Mouse (Mus musculus) adrenal gland, adult (tissue): Measurements from ENCODE around the gene Smarcd2.

Source experiments
- DNase-seq, 2 experiments: peaks; one replicate each; pipeline ENCODE4 v3.0.0; 2022 to 2023; ENCODE audit warnings: low spot score in 1 of 2; ENCODE audit not compliant: inconsistent age in 2 of 2

Gene Smarcd2

DNA sequence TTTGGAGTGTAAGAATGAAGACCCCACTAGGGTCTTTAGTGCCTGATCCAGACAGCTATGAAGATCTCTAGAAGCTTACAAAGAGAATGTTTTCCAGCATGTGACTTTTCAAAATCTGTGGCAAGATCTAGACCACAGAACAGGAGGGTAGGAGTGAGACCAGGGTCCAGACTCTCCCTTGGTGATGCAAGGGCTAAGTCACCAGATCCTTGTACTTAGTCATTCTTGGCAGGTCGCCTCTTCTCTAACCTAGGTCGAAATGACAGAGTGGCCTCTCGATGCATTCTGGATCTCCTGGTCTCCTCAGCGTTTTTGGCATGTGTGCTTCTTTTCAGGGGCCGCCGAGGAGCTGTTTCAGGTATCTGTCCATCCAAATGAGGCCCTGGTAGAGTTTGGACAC lies 9.7 kb upstream of the Smarcd2 start:
- peak in 1 of 2 experiments; percentile 71 for DNase-seq

- DNase-seq, result peak; percentile 93 to 98
Observed at GRCm38 (mm10) chr11:106276454-106276853, 3.7 kb upstream of the Smarcd2 start, which contains the start of gene Tcam1. Tcam1 (plus strand) TSS chr11:106276672.

DNA sequence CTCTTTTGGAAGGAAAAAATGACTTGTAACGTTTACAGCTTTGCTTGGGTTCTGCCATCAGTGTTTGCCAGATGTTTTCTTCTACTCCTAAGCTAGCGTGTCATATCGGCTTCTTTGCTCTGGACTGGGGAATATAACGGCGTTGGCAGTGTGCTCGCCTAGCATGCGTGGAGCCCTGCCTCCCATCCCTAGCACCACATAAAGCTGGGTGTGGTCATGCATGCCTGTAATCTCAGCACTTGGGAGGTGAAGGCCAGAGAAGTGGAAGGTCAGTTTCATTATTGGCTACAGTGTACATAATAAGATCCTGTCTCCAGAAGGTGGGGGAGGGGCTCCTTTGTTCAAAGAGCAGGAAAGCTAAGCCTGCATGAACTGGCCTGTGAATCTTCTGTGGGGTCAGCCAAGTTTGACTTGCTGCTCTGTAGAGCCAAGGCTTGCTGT lies 2.2 kb upstream of the Smarcd2 start:
- peak; percentile 21 to 59 for DNase-seq

- DNase-seq, result peak in 1 of 2 experiments; percentile 6
Observed at GRCm38 (mm10) chr11:106274374-106274773, 1.6 kb upstream of the Smarcd2 start.

DNA sequence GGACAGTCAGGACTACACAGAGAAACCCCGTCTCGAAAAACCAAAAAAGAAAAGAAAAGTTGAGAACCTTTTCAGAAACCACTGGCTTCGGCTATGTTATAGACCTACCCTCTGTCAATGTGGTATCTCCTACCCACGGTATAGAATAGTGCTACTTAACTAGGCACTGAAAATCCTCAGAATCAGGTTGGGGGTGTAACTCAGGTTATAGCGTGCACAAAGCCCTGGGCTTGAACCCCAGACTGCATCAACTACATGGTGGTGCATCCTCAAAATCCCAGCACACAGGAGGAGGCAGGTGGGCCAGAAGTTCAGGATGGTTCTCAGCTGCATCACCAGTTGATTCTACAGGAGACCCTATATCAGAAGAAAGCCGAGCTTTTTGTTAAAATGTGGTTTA lies 1.0 kb upstream of the Smarcd2 start:
- peak in 1 of 2 experiments; percentile 22 for DNase-seq

- no peak for DNase-seq
Observed at GRCm38 (mm10) chr11:106273311-106273684, 526 bp upstream of the Smarcd2 start.

GRCm38 (mm10) chr11:106271794-106272643 lies 753 bp downstream of the Smarcd2 start:
- peak in 1 of 2 experiments; percentile 76 for DNase-seq

DNA sequence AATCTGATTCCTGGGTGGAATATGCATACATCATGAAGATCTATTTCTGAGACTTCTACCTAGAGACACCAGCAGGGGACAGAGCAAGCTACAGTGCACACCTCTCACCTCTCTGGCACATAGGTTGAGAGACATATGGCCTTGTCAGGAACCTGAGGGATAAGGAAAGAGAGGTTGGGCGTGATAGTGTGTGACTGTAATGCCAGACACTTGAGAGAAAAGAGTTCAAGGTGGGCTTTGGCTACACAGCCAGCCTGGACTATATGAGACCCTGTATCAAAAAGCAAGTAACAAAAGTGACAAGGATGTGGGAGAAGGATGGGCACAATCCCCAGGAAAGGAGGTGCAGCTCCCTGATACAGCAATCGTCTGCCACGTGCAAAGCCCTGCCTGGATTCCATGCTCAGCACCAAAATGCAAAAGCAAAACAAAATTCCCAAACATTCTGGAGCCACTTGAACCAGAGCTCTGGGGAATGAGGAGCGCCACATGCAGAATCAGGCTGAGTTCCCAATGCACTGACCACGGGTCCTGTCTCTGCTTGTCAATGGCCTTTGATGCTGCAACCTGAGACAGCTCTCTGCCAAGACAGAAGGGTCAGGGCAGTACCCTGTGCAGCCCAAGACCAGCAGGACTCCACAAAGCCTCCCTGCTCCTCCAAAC lies 1.5 kb downstream of the Smarcd2 start:
- peak; percentile 51 to 82 for DNase-seq

DNA sequence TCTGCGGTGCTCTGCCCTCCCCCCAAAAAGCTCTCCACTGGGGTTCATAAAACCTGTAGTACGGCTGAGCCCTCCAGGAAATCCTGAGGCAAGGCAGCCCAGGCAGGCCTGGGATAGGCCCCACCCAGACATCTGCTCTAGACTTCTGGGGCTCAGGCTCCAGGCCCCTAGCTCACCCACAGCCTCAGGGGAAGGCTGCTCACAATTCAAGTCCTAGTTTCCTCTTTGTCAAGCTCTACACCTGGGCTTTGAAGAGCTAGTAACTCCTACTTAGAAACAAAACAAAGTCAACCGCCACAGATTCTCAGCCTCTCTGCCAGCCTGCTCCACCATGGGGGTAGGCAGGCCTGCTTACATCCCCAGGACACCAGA lies 3.7 kb downstream of the Smarcd2 start:
- DNase-seq, result peak; percentile 52 to 80

DNA sequence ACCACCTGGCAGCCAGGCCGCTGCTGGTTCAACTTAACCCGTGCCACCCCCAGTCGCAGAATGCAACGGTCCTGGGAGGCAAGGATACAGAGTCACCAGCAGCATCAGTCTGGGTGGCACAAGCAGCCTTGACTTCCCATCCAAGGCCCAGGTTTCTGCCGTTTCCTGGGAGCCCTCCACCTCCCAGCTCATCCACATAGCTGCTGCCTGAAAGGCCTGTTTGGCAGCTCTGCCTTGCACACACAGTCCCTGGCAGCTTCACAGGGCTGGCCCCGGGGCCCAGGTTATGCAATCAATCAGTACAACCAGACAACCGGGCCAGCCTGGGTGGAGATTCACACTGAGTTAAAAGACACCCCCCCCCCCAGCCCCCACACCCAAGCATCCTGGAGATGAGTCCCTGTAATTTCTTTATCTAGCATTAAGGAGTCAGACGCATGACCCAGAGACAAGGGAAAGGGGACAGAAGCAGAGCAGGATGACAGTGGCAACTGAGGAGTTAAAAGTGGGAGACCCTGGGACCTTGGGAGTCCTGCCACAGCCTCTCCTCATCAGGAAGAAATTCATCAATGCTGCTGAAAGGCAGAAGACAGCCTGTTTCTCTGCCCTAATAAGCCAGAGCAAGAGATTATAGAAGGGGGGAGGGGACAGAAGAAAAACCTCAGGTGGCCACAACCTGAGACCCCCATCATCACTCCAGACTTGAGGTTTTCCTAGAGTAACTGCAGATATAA lies 4.3 kb downstream of the Smarcd2 start:
- peak; percentile 93 to 95 for DNase-seq

GRCm38 (mm10) chr11:106267871-106268270 lies 4.9 kb downstream of the Smarcd2 start:
- DNase-seq, result no peak

- peak; percentile 73 to 87 for DNase-seq
Observed at GRCm38 (mm10) chr11:106267311-106267852, 5.4 kb downstream of the Smarcd2 start.

DNA sequence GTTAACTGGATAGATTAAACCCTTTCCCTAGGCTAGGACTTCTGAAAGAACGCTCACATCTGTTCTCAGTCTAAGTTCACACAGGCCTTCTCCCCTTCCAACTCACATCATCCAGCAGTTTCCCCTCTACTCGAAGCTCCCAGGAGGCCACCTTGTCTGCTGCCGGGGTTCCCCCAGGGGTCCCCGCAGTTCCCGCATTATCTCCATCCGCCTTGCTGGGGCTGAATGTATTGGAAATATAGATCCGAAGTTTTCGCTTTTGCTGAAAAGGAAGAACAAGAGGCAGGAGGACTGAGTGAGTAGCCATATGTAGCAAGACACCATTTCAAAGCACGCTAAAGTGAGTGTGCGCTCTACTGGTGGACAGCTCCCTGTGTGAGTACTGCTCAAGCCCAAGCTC lies 6.3 kb downstream of the Smarcd2 start:
- DNase-seq, result peak in 1 of 2 experiments; percentile 40

DNA sequence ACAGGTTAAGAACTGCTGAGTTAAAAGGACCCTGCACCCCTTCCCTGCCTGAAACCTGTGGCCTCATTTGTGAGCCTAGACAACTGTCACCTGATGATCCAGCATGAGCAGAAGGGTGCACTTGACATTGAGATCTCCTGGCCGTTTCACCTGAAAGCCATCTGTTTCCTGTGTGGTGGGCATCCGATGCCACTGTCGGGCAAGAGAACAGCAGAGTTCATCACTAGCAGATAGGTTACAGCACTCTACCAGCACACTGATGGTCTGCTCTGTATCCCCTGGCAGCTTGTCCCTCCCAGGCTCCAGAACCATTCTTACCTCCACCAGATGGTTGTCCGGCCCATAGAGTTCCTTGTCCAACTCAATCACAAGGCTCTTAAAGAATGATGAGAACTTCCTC lies 7.2 kb downstream of the Smarcd2 start:
- DNase-seq, result peak in 1 of 2 experiments; percentile 30

- peak in 1 of 2 experiments; percentile 37 for DNase-seq
Observed at GRCm38 (mm10) chr11:106264988-106265387, 7.8 kb downstream of the Smarcd2 start.

- peak in 1 of 2 experiments; percentile 29 for DNase-seq
Observed at GRCm38 (mm10) chr11:106263963-106264362, 8.8 kb downstream of the Smarcd2 start.

DNA sequence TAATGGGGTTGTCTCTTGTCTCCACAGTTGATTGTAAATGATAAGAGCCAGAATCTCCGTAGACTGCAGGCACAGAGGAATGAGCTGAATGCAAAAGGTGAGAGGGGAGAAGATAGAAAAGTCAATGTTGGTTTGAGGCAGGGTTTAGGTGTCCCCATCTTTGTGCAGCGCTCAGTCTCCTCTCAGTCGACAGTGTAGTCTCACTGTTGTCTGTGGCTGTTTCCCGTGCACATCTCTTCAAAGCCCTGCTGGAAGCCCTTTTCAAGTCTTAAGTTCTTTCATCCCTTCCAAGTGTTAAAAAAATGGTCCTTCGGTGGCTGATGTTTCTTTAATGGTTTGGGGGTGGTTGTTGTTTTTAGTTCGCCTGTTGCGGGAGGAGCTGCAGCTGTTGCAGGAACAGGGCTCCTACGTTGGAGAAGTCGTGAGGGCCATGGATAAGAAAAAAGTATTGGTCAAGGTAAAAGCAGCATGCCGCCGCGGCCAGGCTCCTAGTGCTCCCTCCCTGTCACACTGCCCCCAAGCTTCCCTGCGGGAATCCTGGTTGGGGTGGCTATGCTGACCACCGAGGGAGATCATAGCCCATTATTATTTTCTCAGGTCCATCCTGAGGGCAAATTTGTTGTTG lies 11.8 kb downstream of the Smarcd2 start:
- peak in 1 of 2 experiments; percentile 58 for DNase-seq

- DNase-seq, result peak in 1 of 2 experiments; percentile 68
Observed at GRCm38 (mm10) chr11:106256775-106257174, 16.0 kb downstream of the Smarcd2 start.

GRCm38 (mm10) chr11:106255685-106256451 lies 16.9 kb downstream of the Smarcd2 start, which contains the start of the genes Ftsj3 and Psmc5:
Ftsj3 (minus strand) TSS chr11:106256079.
Psmc5 (plus strand) TSS chr11:106256154.
- DNase-seq, result peak; percentile 98 to 100

DNA sequence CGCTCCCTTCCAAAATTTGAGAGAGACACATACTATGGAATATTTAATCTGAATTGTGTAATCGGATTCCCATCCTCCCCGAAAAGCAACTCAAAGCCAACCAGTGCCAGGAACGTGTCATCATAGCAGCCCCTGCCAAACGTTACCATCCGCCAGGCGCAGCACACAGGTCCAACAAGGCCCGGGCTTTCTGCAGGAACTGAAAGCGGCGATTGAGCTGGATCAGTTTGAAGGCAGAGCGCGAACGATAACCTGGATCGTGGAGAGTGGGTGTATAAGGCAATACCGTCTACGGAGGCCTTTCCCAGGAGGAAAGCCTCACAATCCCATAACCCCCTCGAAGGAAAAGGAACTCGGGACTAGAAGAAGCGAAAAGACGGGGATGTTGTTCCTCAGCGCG lies 17.6 kb downstream of the Smarcd2 start:
- no peak for DNase-seq
